Mouse (Mus musculus) adrenal gland, adult 18-20 months (tissue): Measurements from ENCODE around the gene Hesx1. TPM values are rescaled to one million over a fixed set of nuclear protein-coding genes. Genes with fewer than 3 reads are reported as not detected.

ENCODE experiments used
- DNase-seq, 2 experiments: peaks; one replicate each; pipeline ENCODE4 v3.0.0; 2021 to 2022; ENCODE audit warnings: low spot score in 2 of 2
- total RNA-seq, 2 experiments: library from RNA; stranded (reverse); gene quantifications; 1 replicate in 1 of 2; 2 replicates in 1 of 2; pipeline ENCODE4 v1.2.3; 2021

Hesx1 gene
- total RNA-seq, 2 experiments from 2014 or later = not detected

DNA sequence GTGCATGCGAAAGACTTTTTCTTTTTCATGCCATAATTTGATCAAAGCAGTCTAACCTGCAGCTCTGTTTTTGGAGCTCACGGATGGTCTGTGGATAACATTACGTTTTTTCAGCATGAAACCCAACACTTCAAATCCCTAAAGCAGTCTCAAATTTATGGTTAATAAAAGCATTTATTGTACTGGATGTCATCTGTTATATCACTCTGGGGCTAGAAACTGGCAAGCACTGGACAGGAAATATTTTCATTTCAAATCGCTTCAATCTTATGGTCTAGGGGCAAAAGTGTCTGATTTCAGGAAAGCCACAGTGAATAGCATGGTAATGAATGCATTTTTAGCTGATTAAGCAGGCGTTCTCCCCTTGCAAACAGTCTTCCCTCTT, 57.3 kb downstream of the Hesx1 start:
- DNase-seq = no peak

Other genes starting within 250 kb of the Hesx1 start
- gene Asb14, start 99.9 kb upstream of the Hesx1 start, total RNA-seq = not detected
- gene Appl1, start 23.2 kb upstream of the Hesx1 start, total RNA-seq = 10 to 100 TPM; 33.5 to 37.9 TPM
- 1 to 10 TPM; 2.9 to 3.7 TPM for gene Il17rd, start 44.5 kb downstream of the Hesx1 start, total RNA-seq
- gene Arhgef3, start 120.5 kb downstream of the Hesx1 start, total RNA-seq = 10 to 100 TPM; 25.3 to 45.5 TPM